Mouse (Mus musculus) layer of hippocampus, postnatal 25 days (tissue): ENCODE results near the gene Npcd. TPM values are rescaled to one million over a fixed set of nuclear protein-coding genes. Genes with fewer than 3 reads are reported as not detected.
A peak's percentile ranks its signal among the peaks of the same experiment; 100 is the strongest.
"Not testable (repeated sequence)": the region's sequence is repeated elsewhere in the genome, so short reads cannot be mapped to it uniquely, and the experiment has no call there.

Experiments
- DNase-seq, 2 experiments: peaks; one replicate each; pipeline ENCODE4 v3.0.0; 2022; ENCODE audit warnings: mixed read lengths in 2 of 2, low spot score in 1 of 2; ENCODE audit errors: extremely low spot score in 1 of 2
- total RNA-seq, 2 experiments: library from RNA; stranded (reverse); gene quantifications; 2 replicates each; pipeline ENCODE4 v1.2.3; 2021

The Npcd gene
- total RNA-seq, 2 experiments from 2014 or later = 16.8 to 30.2 TPM

GRCm38 (mm10) chr15:79832064-79832900 lies 1.8 kb downstream of the Npcd start:
- DNase-seq = peak; percentile 69 to 90

GRCm38 (mm10) chr15:79830388-79830787 lies 3.6 kb downstream of the Npcd start:
- DNase-seq = peak; percentile 63 to 79

- no peak for DNase-seq
Measured at GRCm38 (mm10) chr15:79829431-79829830, 4.6 kb downstream of the Npcd start.

GRCm38 (mm10) chr15:79828366-79829035 lies 5.5 kb downstream of the Npcd start:
- DNase-seq = no peak

GRCm38 (mm10) chr15:79827778-79828210 lies 6.2 kb downstream of the Npcd start:
- no peak for DNase-seq

- DNase-seq = no peak
Measured at GRCm38 (mm10) chr15:79827061-79827777, 6.8 kb downstream of the Npcd start.

- no peak for DNase-seq
Measured at GRCm38 (mm10) chr15:79826221-79826935, 7.7 kb downstream of the Npcd start.

GRCm38 (mm10) chr15:79825146-79825825 lies 8.8 kb downstream of the Npcd start:
- no peak for DNase-seq

GRCm38 (mm10) chr15:79823588-79824280 lies 10.3 kb downstream of the Npcd start:
- DNase-seq = no peak

GRCm38 (mm10) chr15:79822265-79823199 lies 11.5 kb downstream of the Npcd start:
- DNase-seq = no peak

GRCm38 (mm10) chr15:79818325-79818724 lies 15.7 kb downstream of the Npcd start:
- no peak for DNase-seq

GRCm38 (mm10) chr15:79813666-79814258 lies 20.3 kb downstream of the Npcd start:
- no peak for DNase-seq

- not testable (repeated sequence) for DNase-seq
Measured at GRCm38 (mm10) chr15:79812840-79813239, 21.2 kb downstream of the Npcd start.

- DNase-seq = no peak
Measured at GRCm38 (mm10) chr15:79810997-79811396, 23.0 kb downstream of the Npcd start.

GRCm38 (mm10) chr15:79810061-79810460 lies 24.0 kb downstream of the Npcd start:
- DNase-seq = no peak

- no peak for DNase-seq
Measured at GRCm38 (mm10) chr15:79808658-79809057, 25.4 kb downstream of the Npcd start.

GRCm38 (mm10) chr15:79808114-79808513 lies 25.9 kb downstream of the Npcd start:
- DNase-seq = peak in 1 of 2 experiments; percentile 69

GRCm38 (mm10) chr15:79807050-79807449 lies 27.0 kb downstream of the Npcd start:
- no peak for DNase-seq
